Mouse (Mus musculus): ENCODE data around the gene Psd.

Psd gene

GRCm38 (mm10) chr19:46287566-46287965 lies 39.4 kb downstream of the Psd start:
- in situ Hi-C loops (cut with MboI; ENCODE audit: low pct_unique_long_range_greater_than_20kb in 1 of 2, low sequenced_read_pairs in 2 of 2, unreplicated experiment in 1 of 2) = no loop called here

GRCm38 (mm10) chr19:46286926-46287325 lies 40.0 kb downstream of the Psd start:
- in situ Hi-C loops (cut with MboI; ENCODE audit: low pct_unique_long_range_greater_than_20kb in 1 of 2, low sequenced_read_pairs in 2 of 2, unreplicated experiment in 1 of 2) = no loop called here

GRCm38 (mm10) chr19:46286047-46286446 lies 40.9 kb downstream of the Psd start:
- in situ Hi-C loops (cut with MboI; ENCODE audit: low pct_unique_long_range_greater_than_20kb in 1 of 2, low sequenced_read_pairs in 2 of 2, unreplicated experiment in 1 of 2) = no loop called here

- in situ Hi-C loops (cut with MboI; ENCODE audit: low pct_unique_long_range_greater_than_20kb in 1 of 2, low sequenced_read_pairs in 2 of 2, unreplicated experiment in 1 of 2) = no loop called here
These were observed 41.3 kb downstream of the Psd start for GRCm38 (mm10) chr19:46285631-46286030.

DNA sequence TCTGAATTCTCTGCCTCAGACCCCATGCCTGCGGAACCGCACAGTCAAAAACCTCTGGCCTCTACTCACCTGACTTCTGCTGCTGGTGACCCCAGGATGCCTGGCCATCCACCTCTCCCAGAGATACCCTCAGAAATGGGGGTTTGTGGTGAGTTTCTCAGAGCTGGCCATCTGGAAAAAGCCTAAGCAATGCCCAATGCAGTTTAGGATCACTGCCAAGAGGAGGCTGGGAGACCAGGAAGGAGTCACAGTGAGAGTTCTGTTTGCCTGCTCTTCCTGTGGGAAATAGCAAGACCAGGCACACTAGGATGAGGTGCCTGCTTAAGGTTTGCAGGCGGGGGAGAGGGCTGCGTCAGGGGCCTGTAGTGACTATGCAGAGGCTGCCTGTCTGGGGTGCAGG lies 42.3 kb downstream of the Psd start:
- in situ Hi-C loops (cut with MboI; ENCODE audit: low pct_unique_long_range_greater_than_20kb in 1 of 2, low sequenced_read_pairs in 2 of 2, unreplicated experiment in 1 of 2) = no loop called here

GRCm38 (mm10) chr19:46282081-46282849 lies 44.7 kb downstream of the Psd start:
- in situ Hi-C loops (cut with MboI; ENCODE audit: low pct_unique_long_range_greater_than_20kb in 1 of 2, low sequenced_read_pairs in 2 of 2, unreplicated experiment in 1 of 2) = no loop called here

- in situ Hi-C loops (cut with MboI; ENCODE audit: low pct_unique_long_range_greater_than_20kb in 1 of 2, low sequenced_read_pairs in 2 of 2, unreplicated experiment in 1 of 2) = no loop called here
These were observed 51.6 kb downstream of the Psd start for GRCm38 (mm10) chr19:46275307-46275706.

GRCm38 (mm10) chr19:46264762-46265161 lies 62.2 kb downstream of the Psd start:
- in situ Hi-C loops (cut with MboI; ENCODE audit: low pct_unique_long_range_greater_than_20kb in 1 of 2, low sequenced_read_pairs in 2 of 2, unreplicated experiment in 1 of 2) = no loop called here

Data from mouse embryonic stem cell (cell line).